Mouse (Mus musculus): ENCODE measurements around the gene Ly86.

GRCm38 (mm10) chr13:37433142-37433541, 88.1 kb downstream of the Ly86 start:
- TF ChIP-seq CTCF (IDR thresholded peaks at IDR 0.05; ENCODE audit: low read depth) (no peak), EP300 (IDR thresholded peaks at IDR 0.05; ENCODE audit: low read depth) (no peak)
